Mouse (Mus musculus) limb, embryonic 14.5 days (tissue): ENCODE data around the gene Ldb1. TPM values are rescaled to one million over a fixed set of nuclear protein-coding genes. Genes with fewer than 3 reads are reported as not detected.

ENCODE experiments used
- ATAC-seq: fragments of 200-750 bp; cut with Nextera tagmentation; 2 replicates; pipeline ENCODE4 v1.8.0; 2017; ENCODE audit warnings: low read depth, moderate number of reproducible peaks, moderate TSS enrichment; ENCODE audit not compliant: low FRiP score
- DNase-seq: peaks from one replicate; pipeline ENCODE4 v3.0.0-alpha.2; 2015; ENCODE audit warnings: low spot score
- H3K27ac ChIP-seq: fragments of 300-500 bp; sonication (generic); replicated peaks from 2 replicates; pipeline ENCODE4 v1.5.1; 2014; ENCODE audit warnings: low read depth, mild to moderate bottlenecking, low read length, moderate library complexity, mixed read lengths
- H3K27me3 ChIP-seq: fragments of 300-500 bp; sonication (generic); 2 replicates; pipeline ENCODE4 v1.6.1; 2014; ENCODE audit warnings: low read length, mixed read lengths; ENCODE audit not compliant: control insufficient read depth, insufficient read depth
- H3K36me3 ChIP-seq: fragments of 300-500 bp; sonication (generic); 2 replicates; pipeline ENCODE4 v1.6.1; 2014; ENCODE audit warnings: mild to moderate bottlenecking, low read length, moderate library complexity, mixed read lengths; ENCODE audit not compliant: control insufficient read depth, insufficient read depth
- H3K4me1 ChIP-seq: fragments of 300-500 bp; sonication (generic); 2 replicates; pipeline ENCODE4 v1.6.1; 2014; ENCODE audit warnings: antibody characterized with exemption, low read length, mixed read lengths; ENCODE audit not compliant: control insufficient read depth, insufficient read depth
- H3K4me2 ChIP-seq: fragments of 300-500 bp; sonication (generic); replicated peaks from 2 replicates; pipeline ENCODE4 v1.6.1; 2014; ENCODE audit warnings: low read depth, mild to moderate bottlenecking, low read length, moderate library complexity; ENCODE audit not compliant: severe bottlenecking
- H3K4me3 ChIP-seq: fragments of 300-500 bp; sonication (generic); replicated peaks from 2 replicates; pipeline ENCODE4 v1.5.1; 2014; ENCODE audit warnings: low read length
- H3K9ac ChIP-seq: fragments of 300-500 bp; sonication (generic); 2 replicates; pipeline ENCODE4 v1.6.1; 2014; ENCODE audit warnings: mild to moderate bottlenecking, low read depth, low read length, moderate library complexity; ENCODE audit not compliant: severe bottlenecking
- H3K9me3 ChIP-seq: fragments of 300-500 bp; sonication (generic); 2 replicates; pipeline ENCODE4 v1.6.1; 2016; ENCODE audit warnings: low read length; ENCODE audit not compliant: control insufficient read depth
- POLR2A ChIP-seq: fragments of 200-500 bp; IDR thresholded peaks from 2 replicates; pipeline ENCODE4 v1.8.0; 2012; ENCODE audit warnings: inconsistent platforms, mild to moderate bottlenecking, moderate library complexity, borderline replicate concordance; ENCODE audit not compliant: insufficient read depth, insufficient read length; ENCODE audit errors: extremely low read depth
- WGBS: fragments of 180-500 bp; shearing (Covaris S2); extraction: QIAGEN DNeasy Blood & Tissue Kit; methylation state at CpG from one replicate; pipeline ENCODE4 v1.1.7; 2014; 5-methylcytosine and 5-hydroxymethylcytosine counted together
- polyA plus RNA-seq, 2 experiments: library from polyadenylated mRNA; depleted of rRNA in 1 of 2; stranded (reverse) in 1 of 2; unstranded in 1 of 2; fragments of >200 nt; fragmentation: Nextera tagmentation in 1 of 2; extraction: Ambion mirVana in 1 of 2; gene quantifications; 2 replicates each; pipeline versions ENCODE4 v1.2.1 to v1.2.3; 2012 to 2014

Gene Ldb1
- polyA plus RNA-seq, 2 experiments, result 93.8 to 412 TPM

DNA sequence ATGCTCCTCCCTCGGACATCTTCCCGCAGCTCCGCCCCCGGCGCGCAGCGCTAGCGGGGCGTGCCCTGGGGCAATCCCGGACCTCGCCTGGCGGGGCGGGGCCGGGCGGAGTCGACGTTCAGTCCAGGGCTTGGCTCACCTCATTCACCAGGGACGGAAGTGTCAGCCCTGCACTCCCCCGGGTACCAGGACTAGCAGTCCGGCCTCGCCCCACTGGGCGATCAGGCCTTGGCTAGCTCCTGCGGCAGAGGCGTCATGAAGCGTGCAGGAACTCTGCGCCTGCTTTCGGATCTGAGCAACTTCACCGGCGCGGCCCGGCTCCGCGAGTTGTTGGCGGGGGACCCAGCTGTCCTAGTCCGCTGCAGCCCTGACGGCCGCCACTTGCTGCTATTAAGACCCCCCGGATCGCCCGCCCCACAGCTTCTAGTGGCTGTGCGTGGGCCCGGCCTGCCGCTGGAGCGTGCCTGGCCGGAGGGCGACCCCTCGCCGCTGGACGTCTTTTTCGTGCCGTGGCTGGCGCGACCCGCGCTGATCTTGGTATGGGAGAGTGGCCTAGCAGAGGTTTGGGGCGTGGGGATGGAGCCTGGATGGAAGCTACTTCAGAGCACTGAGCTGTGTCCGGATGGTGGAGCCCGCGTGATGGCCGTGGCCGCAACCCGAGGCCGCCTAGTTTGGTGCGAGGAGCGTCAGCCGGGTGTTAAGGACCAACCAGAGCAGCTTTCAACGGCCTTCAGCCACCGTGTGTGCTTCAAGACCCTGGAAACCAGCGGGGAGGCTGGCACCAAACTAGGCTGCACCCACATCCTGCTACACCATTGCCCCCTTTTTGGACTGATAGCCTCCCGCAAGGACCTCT lies 41.4 kb downstream of the Ldb1 start, which contains the start of gene Hps6:
Hps6 (plus strand) TSS at position 138 of the 856 bp plus-strand sequence.
- TF ChIP-seq POLR2A, result no peak
- 3% methylated on average over 67 of the region's 70 CpGs for WGBS
- Histone ChIP-seq H3K9me3 (no peaks in the 10 kb centered on the region), H3K36me3 (no peaks in the 10 kb centered on the region; the same call in none of the 2 replicates), H3K27me3 (no peaks in the 10 kb centered on the region), H3K27ac (no peak within 1 kb of the TSS), H3K4me1 (peaks cover 8% of the 10 kb centered on the region; the same call in 1 of the 2 replicates), H3K9ac (peak within 1 kb of the TSS; percentile 80), H3K4me2 (peak within 1 kb of the TSS; percentile 100), H3K4me3 (peak within 1 kb of the TSS; percentile 63)
- DNase-seq (peak; percentile 59), ATAC-seq (peak; percentile 75)

DNA sequence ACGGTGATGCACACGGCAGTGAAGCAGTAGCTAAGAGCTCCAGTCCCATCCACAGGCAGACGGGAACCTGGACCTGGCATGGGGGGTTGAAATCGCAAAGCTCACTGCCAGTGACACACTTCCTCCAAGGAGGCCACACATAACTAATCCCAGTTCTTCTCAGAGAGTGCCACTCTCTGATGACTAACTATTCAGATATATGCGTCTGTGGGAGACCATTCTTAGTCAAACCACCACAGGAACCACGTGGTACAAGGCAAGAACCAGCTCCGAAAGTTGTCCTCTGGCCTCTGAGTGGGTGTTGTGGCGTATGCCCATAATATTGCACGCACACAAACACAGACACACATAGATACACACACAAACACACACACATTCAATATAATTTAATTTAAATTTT lies 42.7 kb downstream of the Ldb1 start:
- no peak overlapping the region for H3K4me3 ChIP-seq
- DNase-seq, result no peak
- H3K4me2 ChIP-seq, result no peak overlapping the region
- H3K9me3 ChIP-seq, result no peaks in the 10 kb centered on the region
- no peak for TF ChIP-seq POLR2A
- no peak overlapping the region for H3K27ac ChIP-seq
- WGBS, result 80% methylated on average over 9 of the region's 9 CpGs
- no peaks in the 10 kb centered on the region for H3K27me3 ChIP-seq
- ATAC-seq, result no peak
- H3K9ac ChIP-seq, result no peak overlapping the region
- H3K4me1 ChIP-seq, result peaks cover 11% of the 10 kb centered on the region; the same call in 1 of the 2 replicates
- no peaks in the 10 kb centered on the region; the same call in none of the 2 replicates for H3K36me3 ChIP-seq

DNA sequence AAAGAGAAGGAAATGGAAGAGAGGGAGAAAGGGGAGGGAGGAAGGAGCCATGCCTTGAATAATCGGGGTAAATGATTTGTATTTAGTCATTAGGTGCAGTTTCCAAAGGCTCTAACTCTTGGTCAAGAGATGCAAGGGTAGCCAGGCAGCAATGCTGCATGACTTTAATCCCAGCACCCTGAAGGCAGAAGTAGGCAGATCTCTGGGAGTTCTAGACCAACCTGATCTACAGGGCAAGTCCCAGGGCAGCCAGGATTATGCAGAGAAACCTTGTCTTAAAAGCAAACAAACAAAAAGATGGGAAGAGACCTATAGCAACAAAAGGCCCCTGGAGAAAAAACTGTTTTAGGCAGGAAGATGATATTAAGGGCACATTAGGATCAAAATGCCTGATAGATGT lies 45.6 kb downstream of the Ldb1 start:
- H3K4me1 ChIP-seq, result peaks cover 9% of the 10 kb centered on the region; the same call in 1 of the 2 replicates
- WGBS, result 81% methylated on average over 1 of the region's 1 CpGs
- no peak overlapping the region for H3K9ac ChIP-seq
- ATAC-seq, result no peak
- no peaks in the 10 kb centered on the region for H3K36me3 ChIP-seq
- no peak overlapping the region for H3K4me3 ChIP-seq
- no peak for TF ChIP-seq POLR2A
- no peaks in the 10 kb centered on the region for H3K27me3 ChIP-seq
- DNase-seq, result no peak
- no peak overlapping the region for H3K27ac ChIP-seq
- H3K9me3 ChIP-seq, result peaks cover 7% of the 10 kb centered on the region
- no peak overlapping the region for H3K4me2 ChIP-seq

DNA sequence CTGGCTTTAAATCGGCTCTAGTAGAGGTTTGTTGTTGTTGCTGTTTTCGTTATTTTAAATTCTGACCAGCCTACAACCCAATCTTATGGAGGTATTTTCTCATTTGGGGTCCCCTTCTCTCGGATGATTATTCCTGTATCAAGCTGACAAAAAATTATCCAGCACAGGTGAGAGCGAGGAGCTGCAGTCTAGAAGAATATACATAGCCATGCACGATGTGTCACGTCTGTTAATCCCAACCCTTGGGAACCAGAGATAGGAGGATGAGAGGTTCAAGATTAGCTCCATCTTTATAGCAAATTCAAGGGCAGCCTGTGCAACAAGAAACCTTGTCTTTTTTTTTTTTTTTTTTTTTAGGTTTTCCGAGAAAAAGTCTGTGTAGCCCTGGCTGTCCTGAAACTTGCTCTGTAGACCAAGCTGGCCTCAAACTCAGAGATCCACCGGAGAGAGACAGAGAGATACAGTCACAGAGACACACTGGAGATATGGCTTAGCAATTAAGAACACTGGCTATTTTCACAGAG lies 46.3 kb downstream of the Ldb1 start:
- peaks cover 8% of the 10 kb centered on the region for H3K9me3 ChIP-seq
- TF ChIP-seq POLR2A, result no peak
- peak overlapping the region; percentile 58 for H3K4me2 ChIP-seq
- ATAC-seq (no peak), DNase-seq (no peak)
- no peak overlapping the region for H3K27ac ChIP-seq
- peak overlapping the region; percentile 93 for H3K4me3 ChIP-seq
- 11% methylated on average over 8 of the region's 8 CpGs for WGBS
- 0 out of 2 replicates have a peak, but pooled peaks cover 3% of the 10 kb centered on the region for H3K4me1 ChIP-seq
- no peak overlapping the region for H3K9ac ChIP-seq
- H3K36me3 ChIP-seq, result no peaks in the 10 kb centered on the region
- no peaks in the 10 kb centered on the region for H3K27me3 ChIP-seq

DNA sequence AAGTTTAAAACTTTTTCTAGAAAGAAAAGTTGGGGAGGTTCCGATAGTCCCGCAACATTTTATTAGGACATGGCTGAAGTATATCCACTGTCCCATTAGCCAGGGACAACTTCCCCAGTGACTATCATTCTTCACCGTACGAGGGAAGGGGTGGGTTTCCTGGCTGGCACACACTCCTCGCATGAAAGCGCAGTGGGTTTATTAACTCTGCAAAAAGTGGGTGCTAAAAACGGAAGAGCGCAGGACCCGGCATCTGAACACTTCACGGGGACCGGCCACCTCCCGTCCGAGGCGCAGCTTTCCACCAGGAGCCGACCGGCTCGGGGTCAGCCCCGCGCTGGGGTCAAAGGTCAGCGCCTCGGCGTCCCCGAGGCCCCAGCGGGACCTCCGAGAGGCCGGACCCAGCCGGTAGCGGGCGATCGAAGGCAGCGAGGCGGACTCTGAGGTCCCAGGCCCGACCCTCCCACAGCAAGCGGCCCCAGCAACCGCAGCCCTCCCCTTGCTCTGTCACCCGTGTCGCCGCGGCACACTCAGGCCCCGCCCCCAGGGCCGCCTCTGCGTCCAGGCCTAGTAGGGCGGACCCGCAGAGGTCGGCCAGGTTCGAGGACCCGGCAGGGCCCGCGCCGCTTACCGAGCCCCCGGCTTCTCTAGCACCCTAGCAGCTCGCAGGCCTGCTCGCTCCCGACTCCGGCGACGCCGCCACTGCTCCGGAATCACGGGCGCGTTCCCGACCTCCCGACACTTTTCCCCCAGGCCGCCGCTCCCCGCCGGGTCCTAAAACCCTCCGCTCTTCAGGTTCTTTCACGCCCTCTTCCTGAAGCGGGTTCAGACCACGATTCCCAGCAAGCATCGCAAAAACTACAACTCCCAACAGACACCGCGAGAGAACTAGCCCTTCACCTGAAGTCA lies 47.0 kb downstream of the Ldb1 start, which contains the start of gene Armh3:
Armh3 (minus strand) TSS at position 704 of the 909 bp plus-strand sequence.
- no peak for TF ChIP-seq POLR2A
- peak within 1 kb of the TSS; percentile 91 for H3K9ac ChIP-seq
- WGBS, result 2% methylated on average over 53 of the region's 76 CpGs
- DNase-seq (peak; percentile 92), ATAC-seq (peak; percentile 93)
- peak within 1 kb of the TSS; percentile 93 for H3K4me3 ChIP-seq
- no peaks in the 10 kb centered on the region for H3K36me3 ChIP-seq
- no peaks in the 10 kb centered on the region for H3K27me3 ChIP-seq
- 0 out of 2 replicates have a peak, but pooled peaks cover 3% of the 10 kb centered on the region for H3K4me1 ChIP-seq
- H3K27ac ChIP-seq, result peak within 1 kb of the TSS; percentile 93
- H3K4me2 ChIP-seq, result peak within 1 kb of the TSS; percentile 58
- H3K9me3 ChIP-seq, result peaks cover 8% of the 10 kb centered on the region
